Mouse (Mus musculus): Measurements from ENCODE around the gene Mdm4.

GRCm38 (mm10) chr1:133025051-133025795 is 5.1 kb downstream of the Mdm4 start:
- TF ChIP-seq CTCF (IDR thresholded peaks at IDR 0.05; ENCODE audit: low read depth, low read length) = no peak
- no peak for TF ChIP-seq POLR2A (IDR thresholded peaks at IDR 0.05; ENCODE audit: insufficient read depth, low read length)
